Comparison of ENCODE assay signal across 9 mouse cellular contexts in genomic region chr3:14959586-14959985, GRCm38 (mm10).
DNase-seq lines count a peak whose midpoint lies in the region; ATAC-seq and TF ChIP-seq lines count a peak whose summit lies in the region.
"Had no signal": no experiment of that assay in that cellular context is flagged by ENCODE, and none has a peak within 500 bp of the region (broad histone marks: within the 10 kb centered on the region; RNA-seq: fewer than 3 reads in every experiment).

No protein-coding gene starts in this region.

- no peak overlapping the region for H3K9ac ChIP-seq in kidney, postnatal 0 days (ENCODE audit: low read depth, low read length)
- no peak overlapping the region for H3K9ac ChIP-seq in midbrain, postnatal 0 days (replicated peaks; ENCODE audit: low read length, poor library complexity, severe bottlenecking)
- H3K9ac ChIP-seq: embryonic facial prominence, embryonic 15.5 days had no signal

- no peak overlapping the region for H3K4me2 ChIP-seq in kidney, postnatal 0 days (ENCODE audit: low read length)
- no peak overlapping the region for H3K4me2 ChIP-seq in midbrain, postnatal 0 days (ENCODE audit: low read depth, low read length, poor library complexity, severe bottlenecking)
- H3K4me2 ChIP-seq: embryonic facial prominence, embryonic 15.5 days had no signal

- peak; percentile 12 for DNase-seq in layer of hippocampus, adult 11-12 months (ENCODE audit: low spot score)
- no peak for DNase-seq in layer of hippocampus, adult 9-10 months (ENCODE audit: low spot score)
- peak; percentile 24 for DNase-seq in embryonic facial prominence, embryonic 10.5 days (ENCODE audit: low spot score)
- peak; percentile 35 for DNase-seq in kidney, postnatal 0 days (ENCODE audit: low spot score)
- DNase-seq in midbrain, postnatal 0 days (ENCODE audit: low spot score): peak; percentile 61
- no peak for DNase-seq in spleen, postnatal 14 days (ENCODE audit: low spot score in 2 of 2)
- DNase-seq in adrenal gland, adult (ENCODE audit: inconsistent age in 2 of 2, low spot score in 1 of 2): no peak

- ATAC-seq in kidney, postnatal 0 days (replicated peaks; ENCODE audit: low FRiP score, low read depth): no peak; the same call in 1 of the 2 replicates
- peak; percentile 79 for ATAC-seq in midbrain, postnatal 0 days (ENCODE audit: low FRiP score)
- no peak for ATAC-seq in granulocyte monocyte progenitor cell, adult 5-6 weeks (replicated peaks; ENCODE audit: poor library complexity, severe bottlenecking)

- H3K9me3 ChIP-seq in embryonic facial prominence, embryonic 10.5 days: no peaks in the 10 kb centered on the region
- H3K9me3 ChIP-seq in kidney, postnatal 0 days (replicated peaks; ENCODE audit: low read length): no peaks in the 10 kb centered on the region
- no peaks in the 10 kb centered on the region for H3K9me3 ChIP-seq in midbrain, postnatal 0 days (ENCODE audit: low read length)
- H3K9me3 ChIP-seq: embryonic facial prominence, embryonic 15.5 days had no signal

- no peak for TF ChIP-seq CTCF in kidney, postnatal 0 days (IDR thresholded peaks at IDR 0.05; ENCODE audit: low read depth)
- no peak for TF ChIP-seq CTCF in midbrain, postnatal 0 days (IDR thresholded peaks at IDR 0.05)

- H3K27me3 ChIP-seq in embryonic facial prominence, embryonic 10.5 days (replicated peaks; ENCODE audit: low read depth, poor library complexity, severe bottlenecking): no peaks in the 10 kb centered on the region
- H3K27me3 ChIP-seq in kidney, postnatal 0 days (ENCODE audit: insufficient read depth, low read length): no peaks in the 10 kb centered on the region
- no peaks in the 10 kb centered on the region for H3K27me3 ChIP-seq in midbrain, postnatal 0 days (ENCODE audit: insufficient read depth, low read length)
- H3K27me3 ChIP-seq: embryonic facial prominence, embryonic 15.5 days had no signal

- peaks cover 9% of the 10 kb centered on the region for H3K4me1 ChIP-seq in embryonic facial prominence, embryonic 10.5 days
- 0 out of 2 replicates have a peak, but pooled peaks cover 6% of the 10 kb centered on the region for H3K4me1 ChIP-seq in kidney, postnatal 0 days (replicated peaks; ENCODE audit: insufficient read depth, low read length)
- no peaks in the 10 kb centered on the region for H3K4me1 ChIP-seq in midbrain, postnatal 0 days (ENCODE audit: insufficient read depth, low read length)
- H3K4me1 ChIP-seq: embryonic facial prominence, embryonic 15.5 days had no signal

- WGBS in embryonic facial prominence, embryonic 10.5 days: 0% methylated on average over 1 of the region's 1 CpGs
- 0% methylated on average over 1 of the region's 1 CpGs for WGBS in kidney, postnatal 0 days
- WGBS in midbrain, postnatal 0 days: 0% methylated on average over 1 of the region's 1 CpGs

- no peak overlapping the region for H3K4me3 ChIP-seq in embryonic facial prominence, embryonic 10.5 days
- no peak overlapping the region for H3K4me3 ChIP-seq in kidney, postnatal 0 days (replicated peaks; ENCODE audit: low read depth, low read length)
- no peak overlapping the region for H3K4me3 ChIP-seq in midbrain, postnatal 0 days (ENCODE audit: low read depth, low read length)
- H3K4me3 ChIP-seq: embryonic facial prominence, embryonic 15.5 days had no signal

- H3K27ac ChIP-seq in embryonic facial prominence, embryonic 10.5 days (replicated peaks): no peak overlapping the region
- no peak overlapping the region for H3K27ac ChIP-seq in kidney, postnatal 0 days
- no peak overlapping the region for H3K27ac ChIP-seq in midbrain, postnatal 0 days (ENCODE audit: low read depth, low read length)
- H3K27ac ChIP-seq: embryonic facial prominence, embryonic 15.5 days had no signal

- H3K36me3 ChIP-seq in embryonic facial prominence, embryonic 10.5 days (replicated peaks): no peaks in the 10 kb centered on the region
- no peaks in the 10 kb centered on the region for H3K36me3 ChIP-seq in kidney, postnatal 0 days (ENCODE audit: insufficient read depth, low read length)
- H3K36me3 ChIP-seq in midbrain, postnatal 0 days (ENCODE audit: insufficient read depth, low read length): no peaks in the 10 kb centered on the region
- H3K36me3 ChIP-seq: embryonic facial prominence, embryonic 15.5 days had no signal

Comparison
In these comparisons a context has a peak if more than half of its experiments do, and no peak if none do; other contexts are left out.
1. DNase-seq: peak in layer of hippocampus, adult 11-12 months (single experiment), embryonic facial prominence, embryonic 10.5 days (single experiment), kidney, postnatal 0 days (single experiment) and midbrain, postnatal 0 days (single experiment); none in layer of hippocampus, adult 9-10 months (single experiment), spleen, postnatal 14 days (0 of 2) and adrenal gland, adult (0 of 2).